Mouse (Mus musculus) 416B (cell line): ENCODE measurements around the gene Dazl.
A peak's percentile ranks its signal among the peaks of the same experiment; 100 is the strongest.
"Not testable (repeated sequence)": the region's sequence is repeated elsewhere in the genome, so short reads cannot be mapped to it uniquely, and the experiment has no call there.

Source experiments
- DNase-seq: peaks from one replicate; pipeline ENCODE4 v3.0.0; 2011; ENCODE audit warnings: low read depth

Gene Dazl

GRCm38 (mm10) chr17:50291485-50292200 is 1.8 kb downstream of the Dazl start:
- DNase-seq, result peak; percentile 80

GRCm38 (mm10) chr17:50284845-50285244 is 8.6 kb downstream of the Dazl start:
- peak; percentile 51 for DNase-seq

GRCm38 (mm10) chr17:50261615-50262014 is 31.8 kb downstream of the Dazl start:
- not testable (repeated sequence) for DNase-seq

- no peak for DNase-seq
Observed at GRCm38 (mm10) chr17:50260856-50261255, 32.6 kb downstream of the Dazl start.

GRCm38 (mm10) chr17:50246605-50247004 is 46.8 kb downstream of the Dazl start:
- DNase-seq, result no peak

- no peak for DNase-seq
Observed at GRCm38 (mm10) chr17:50244675-50245074, 48.8 kb downstream of the Dazl start.

- no peak for DNase-seq
Observed at GRCm38 (mm10) chr17:50243326-50243725, 50.1 kb downstream of the Dazl start.

- DNase-seq, result peak; percentile 40
Observed at GRCm38 (mm10) chr17:50237818-50238610, 55.4 kb downstream of the Dazl start.

GRCm38 (mm10) chr17:50237436-50237709 is 56.1 kb downstream of the Dazl start:
- peak; percentile 75 for DNase-seq

- no peak for DNase-seq
Observed at GRCm38 (mm10) chr17:50236702-50237435, 56.6 kb downstream of the Dazl start.

- DNase-seq, result no peak
Observed at GRCm38 (mm10) chr17:50235943-50236701, 57.3 kb downstream of the Dazl start.

GRCm38 (mm10) chr17:50233956-50234355 is 59.5 kb downstream of the Dazl start:
- DNase-seq, result no peak

GRCm38 (mm10) chr17:50232821-50233220 is 60.6 kb downstream of the Dazl start:
- DNase-seq, result no peak

- no peak for DNase-seq
Observed at GRCm38 (mm10) chr17:50231206-50231605, 62.2 kb downstream of the Dazl start.

- DNase-seq, result no peak
Observed at GRCm38 (mm10) chr17:50229534-50229933, 63.9 kb downstream of the Dazl start.
